Mouse (Mus musculus) kidney, postnatal 14 days (tissue): ENCODE data around the gene Plxnc1.
A peak's percentile ranks its signal among the peaks of the same experiment; 100 is the strongest.

Experiments
- DNase-seq: peaks from one replicate; pipeline ENCODE4 v3.0.0; 2022; ENCODE audit warnings: mixed read lengths

Gene Plxnc1

GRCm38 (mm10) chr10:94864199-94864928, 80.3 kb downstream of the Plxnc1 start:
- DNase-seq, result no peak

- DNase-seq, result no peak
These were observed 81.4 kb downstream of the Plxnc1 start for GRCm38 (mm10) chr10:94863251-94863650.

GRCm38 (mm10) chr10:94860870-94861269, 83.8 kb downstream of the Plxnc1 start:
- no peak for DNase-seq

- no peak for DNase-seq
These were observed 86.2 kb downstream of the Plxnc1 start for GRCm38 (mm10) chr10:94858277-94859033.

- DNase-seq, result no peak
These were observed 94.1 kb downstream of the Plxnc1 start for GRCm38 (mm10) chr10:94850565-94850964.

GRCm38 (mm10) chr10:94849930-94850329, 94.7 kb downstream of the Plxnc1 start:
- no peak for DNase-seq

- no peak for DNase-seq
These were observed 95.3 kb downstream of the Plxnc1 start for GRCm38 (mm10) chr10:94849360-94849759.

- no peak for DNase-seq
These were observed 96.3 kb downstream of the Plxnc1 start for GRCm38 (mm10) chr10:94848344-94848743.

GRCm38 (mm10) chr10:94846501-94847105, 98.0 kb downstream of the Plxnc1 start:
- no peak for DNase-seq

- DNase-seq, result no peak
These were observed 99.9 kb downstream of the Plxnc1 start for GRCm38 (mm10) chr10:94844692-94845091.

- no peak for DNase-seq
These were observed 108.8 kb downstream of the Plxnc1 start for GRCm38 (mm10) chr10:94835874-94836273.

GRCm38 (mm10) chr10:94829407-94829806, 115.2 kb downstream of the Plxnc1 start:
- DNase-seq, result peak; percentile 87

- DNase-seq, result no peak
These were observed 115.9 kb downstream of the Plxnc1 start for GRCm38 (mm10) chr10:94828734-94829230.

- no peak for DNase-seq
These were observed 116.5 kb downstream of the Plxnc1 start for GRCm38 (mm10) chr10:94827890-94828733.

GRCm38 (mm10) chr10:94827325-94827724, 117.3 kb downstream of the Plxnc1 start:
- no peak for DNase-seq

GRCm38 (mm10) chr10:94826436-94826835, 118.2 kb downstream of the Plxnc1 start:
- DNase-seq, result no peak

- DNase-seq, result no peak
These were observed 118.7 kb downstream of the Plxnc1 start for GRCm38 (mm10) chr10:94825951-94826350.

- no peak for DNase-seq
These were observed 120.5 kb downstream of the Plxnc1 start for GRCm38 (mm10) chr10:94823971-94824760.

GRCm38 (mm10) chr10:94818781-94819665, 125.6 kb downstream of the Plxnc1 start:
- DNase-seq, result no peak

GRCm38 (mm10) chr10:94818127-94818526, 126.5 kb downstream of the Plxnc1 start:
- DNase-seq, result no peak
